Mouse (Mus musculus) thymus, adult 2 months (tissue): ENCODE measurements around the gene Fndc3b. TPM values are rescaled to one million over a fixed set of nuclear protein-coding genes. Genes with fewer than 3 reads are reported as not detected.
"Not testable (repeated sequence)": the region's sequence is repeated elsewhere in the genome, so short reads cannot be mapped to it uniquely, and the experiment has no call there.

ENCODE experiments used
- DNase-seq: peaks from one replicate; pipeline ENCODE4 v3.0.0; 2021
- H3K27ac ChIP-seq: fragments of 200-500 bp; 2 replicates; pipeline ENCODE4 v1.5.1; 2012; ENCODE audit warnings: low read length, control low read depth; ENCODE audit not compliant: control insufficient read depth, insufficient read depth
- H3K27me3 ChIP-seq: fragments of 200-500 bp; 2 replicates; pipeline ENCODE4 v1.6.1; 2012; ENCODE audit warnings: mild to moderate bottlenecking, low read length, moderate library complexity, mixed read lengths; ENCODE audit not compliant: control insufficient read depth, insufficient read depth
- H3K36me3 ChIP-seq: fragments of 200-500 bp; 2 replicates; pipeline ENCODE4 v1.6.1; 2012; ENCODE audit warnings: mild to moderate bottlenecking, low read length, moderate library complexity; ENCODE audit not compliant: control insufficient read depth, insufficient read depth
- H3K4me1 ChIP-seq: fragments of 200-500 bp; replicated peaks from 2 replicates; pipeline ENCODE4 v1.6.1; 2012; ENCODE audit warnings: low read length; ENCODE audit not compliant: control insufficient read depth, insufficient read depth
- H3K4me3 ChIP-seq: fragments of 200-500 bp; 2 replicates; pipeline ENCODE4 v1.5.1; 2012; ENCODE audit warnings: mild to moderate bottlenecking, low read length, control low read depth, moderate library complexity; ENCODE audit not compliant: control insufficient read depth, insufficient read depth
- CTCF ChIP-seq: fragments of 200-500 bp; IDR thresholded peaks from 2 replicates; pipeline ENCODE4 v1.5.1; 2012; ENCODE audit warnings: mild to moderate bottlenecking, control low read depth, low read length, moderate library complexity, borderline replicate concordance; ENCODE audit not compliant: control insufficient read depth, poor library complexity, insufficient read depth; ENCODE audit errors: extremely low read depth
- POLR2A ChIP-seq: fragments of 200-500 bp; IDR thresholded peaks from 2 replicates; pipeline ENCODE4 v1.6.1; 2012; ENCODE audit warnings: mild to moderate bottlenecking, low read length, control low read depth, moderate library complexity; ENCODE audit not compliant: control insufficient read depth, poor library complexity, insufficient read depth; ENCODE audit errors: extremely low read depth
- WGBS: fragments of 180-500 bp; shearing (Covaris S2); methylation state at CpG from one replicate; pipeline ENCODE4 v1.1.7; 2018; 5-methylcytosine and 5-hydroxymethylcytosine counted together
- polyA plus RNA-seq: library from polyadenylated mRNA; depleted of rRNA; stranded (reverse); fragments of >200 nt; gene quantifications from 2 replicates; pipeline ENCODE4 v1.2.3, GENCODE M21; 2012

The Fndc3b gene
- polyA plus RNA-seq, 1 experiment, result 4.7 TPM

DNA sequence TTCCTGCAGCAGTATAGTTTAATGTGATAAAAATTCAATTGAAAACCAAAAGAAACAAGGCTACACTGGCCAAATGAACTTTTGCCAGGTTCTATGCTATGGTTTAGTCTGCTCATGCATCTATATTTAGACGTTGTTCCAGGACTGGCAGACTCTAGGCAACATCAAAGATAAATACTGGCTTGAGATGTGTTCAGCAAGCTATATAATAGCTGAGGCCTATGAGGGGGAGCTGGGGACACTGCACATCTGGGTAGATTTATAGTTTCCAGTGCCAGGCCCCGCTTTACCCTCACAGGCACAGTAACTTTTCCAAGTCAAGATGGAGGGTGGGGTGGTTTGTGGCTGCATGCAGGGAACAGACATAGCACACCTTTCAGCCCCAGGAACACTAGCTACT, 231.7 kb downstream of the Fndc3b start:
- WGBS, result 94% methylated on average over 2 of the region's 2 CpGs
- Histone ChIP-seq H3K27ac (no peak overlapping the region), H3K27me3 (no peaks in the 10 kb centered on the region), H3K36me3 (no peaks in the 10 kb centered on the region), H3K4me3 (no peak overlapping the region), H3K4me1 (no peaks in the 10 kb centered on the region)
- TF ChIP-seq CTCF (no peak), POLR2A (no peak)
- DNase-seq, result no peak

DNA sequence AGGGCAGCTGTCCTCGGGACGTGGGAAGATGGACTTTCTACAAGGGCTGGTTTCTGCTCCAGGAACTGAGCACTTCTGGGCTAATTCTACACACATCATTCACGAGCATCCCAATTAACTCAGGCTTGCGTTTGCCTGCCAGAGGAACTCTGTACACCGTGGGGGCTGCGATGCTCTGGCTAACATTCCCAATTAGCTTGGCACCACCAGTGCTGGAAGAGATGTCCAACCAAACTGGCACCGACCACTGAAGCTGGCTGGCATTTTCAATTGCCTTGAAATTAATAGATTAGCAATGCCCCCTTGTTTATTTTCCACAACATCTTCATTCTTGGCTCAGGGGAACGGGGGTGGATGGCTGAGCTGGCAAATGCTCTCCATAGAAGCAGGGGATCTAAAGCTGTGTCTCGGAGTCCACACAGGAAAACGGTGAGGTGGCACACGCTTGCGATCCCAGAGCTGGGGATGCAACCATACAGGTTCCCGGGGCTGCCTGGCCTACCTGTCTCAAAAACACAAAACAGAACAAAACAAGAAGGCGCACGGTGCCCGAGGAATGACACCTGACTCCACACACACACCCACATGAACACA, 232.4 kb downstream of the Fndc3b start:
- Histone ChIP-seq H3K27me3 (no peaks in the 10 kb centered on the region), H3K4me1 (no peaks in the 10 kb centered on the region), H3K36me3 (no peaks in the 10 kb centered on the region), H3K27ac (no peak overlapping the region), H3K4me3 (no peak overlapping the region)
- WGBS, result 97% methylated on average over 16 of the region's 16 CpGs
- DNase-seq, result no peak
- TF ChIP-seq CTCF (no peak), POLR2A (no peak)

DNA sequence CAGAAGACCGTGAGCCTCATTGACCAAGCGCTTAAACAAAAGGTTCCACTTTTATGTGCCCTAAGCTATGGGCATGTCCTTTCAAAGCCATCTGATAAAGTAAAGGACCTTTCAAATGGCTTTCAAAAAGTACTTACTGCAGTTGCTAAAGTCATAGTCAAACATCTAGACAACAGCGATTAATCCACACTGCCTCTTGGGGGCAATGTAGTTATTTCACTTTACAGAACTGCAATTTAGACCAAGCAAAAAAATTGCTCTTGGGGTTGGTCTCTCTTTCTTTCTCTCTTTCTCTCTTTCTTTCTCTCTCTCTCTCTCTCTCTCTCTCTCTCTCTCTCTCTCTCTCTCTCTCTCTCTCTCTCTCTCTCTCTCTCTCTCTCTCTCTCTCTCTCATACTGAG, 233.4 kb downstream of the Fndc3b start:
- H3K4me3 ChIP-seq, H3K4me1 ChIP-seq, H3K27me3 ChIP-seq, H3K27ac ChIP-seq, H3K36me3 ChIP-seq, DNase-seq: not testable (repeated sequence)
- 89% methylated on average over 3 of the region's 3 CpGs for WGBS

GRCm38 (mm10) chr3:27475899-27476298, 235.2 kb downstream of the Fndc3b start:
- Histone ChIP-seq H3K36me3 (no peaks in the 10 kb centered on the region), H3K4me1 (no peaks in the 10 kb centered on the region), H3K4me3 (no peak overlapping the region), H3K27ac (no peak overlapping the region), H3K27me3 (no peaks in the 10 kb centered on the region)
- DNase-seq, result no peak
- TF ChIP-seq POLR2A (no peak), CTCF (no peak)
- WGBS, result 96% methylated on average over 7 of the region's 7 CpGs

DNA sequence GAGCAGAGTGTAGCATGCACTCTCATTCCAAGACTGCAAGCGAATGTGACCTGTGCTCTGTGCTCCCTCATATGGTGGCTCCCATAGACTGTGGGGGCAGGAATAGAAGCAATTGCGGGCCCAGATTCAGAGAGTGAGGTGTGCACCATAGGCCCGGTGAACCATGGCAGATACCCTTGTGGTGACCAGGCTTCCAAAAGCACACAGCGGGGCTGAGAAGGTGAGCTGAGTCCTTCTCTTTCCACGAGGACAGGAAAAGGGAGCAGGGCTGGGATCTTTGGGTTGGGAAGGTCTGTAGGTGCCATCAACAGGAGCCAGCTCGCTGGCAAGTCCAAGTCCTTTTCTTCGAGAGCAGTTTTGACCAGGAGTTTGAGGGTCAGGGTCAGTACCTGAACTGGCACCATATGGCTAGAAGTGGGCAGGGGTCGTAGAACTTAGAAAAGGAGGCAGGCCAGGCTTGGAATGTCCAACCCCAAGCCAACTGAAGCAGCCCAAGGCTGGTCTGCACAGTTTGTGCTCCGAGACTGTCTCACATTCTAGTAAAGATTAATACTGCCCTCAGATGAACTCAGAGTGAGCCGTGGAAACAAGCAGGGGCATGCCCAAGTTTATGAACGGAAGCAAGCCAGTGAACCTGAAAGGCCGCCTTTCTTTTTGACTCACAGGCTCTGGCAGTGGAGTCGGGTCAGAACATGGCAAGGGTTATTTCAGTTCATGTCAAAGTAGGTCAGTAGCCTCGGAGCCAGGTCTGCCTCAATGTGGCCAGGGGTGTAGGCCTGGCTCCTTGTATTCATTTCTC, 237.1 kb downstream of the Fndc3b start:
- WGBS, result 91% methylated on average over 14 of the region's 14 CpGs
- TF ChIP-seq CTCF, result no peak
- TF ChIP-seq POLR2A, result no peak
- no peak overlapping the region for H3K4me3 ChIP-seq
- H3K36me3 ChIP-seq, result no peaks in the 10 kb centered on the region
- no peaks in the 10 kb centered on the region for H3K27me3 ChIP-seq
- H3K4me1 ChIP-seq, result no peaks in the 10 kb centered on the region
- no peak overlapping the region for H3K27ac ChIP-seq
- DNase-seq, result no peak

GRCm38 (mm10) chr3:27472846-27473245, 238.3 kb downstream of the Fndc3b start:
- no peak for DNase-seq
- TF ChIP-seq POLR2A, result no peak
- TF ChIP-seq CTCF, result no peak
- no peak overlapping the region for H3K4me3 ChIP-seq
- no peaks in the 10 kb centered on the region for H3K36me3 ChIP-seq
- H3K27me3 ChIP-seq, result no peaks in the 10 kb centered on the region
- no peaks in the 10 kb centered on the region for H3K4me1 ChIP-seq
- 96% methylated on average over 3 of the region's 3 CpGs for WGBS
- no peak overlapping the region for H3K27ac ChIP-seq

- TF ChIP-seq POLR2A, result no peak
- no peak for TF ChIP-seq CTCF
- H3K4me1 ChIP-seq, result no peaks in the 10 kb centered on the region
- no peaks in the 10 kb centered on the region for H3K27me3 ChIP-seq
- H3K4me3 ChIP-seq, result no peak overlapping the region
- H3K36me3 ChIP-seq, result no peaks in the 10 kb centered on the region
- WGBS, result 93% methylated on average over 8 of the region's 8 CpGs
- no peak overlapping the region for H3K27ac ChIP-seq
- no peak for DNase-seq
Measured at GRCm38 (mm10) chr3:27470781-27471180, 240.3 kb downstream of the Fndc3b start.
